Mouse (Mus musculus): ENCODE results near the gene Prph2.

Gene Prph2

GRCm38 (mm10) chr17:46963186-46963585 is 52.9 kb downstream of the Prph2 start:
- no peak; the same call in 1 of the 2 replicates for ATAC-seq (ENCODE audit: low TSS enrichment)

- no peak for ATAC-seq (ENCODE audit: low TSS enrichment)
Measured at GRCm38 (mm10) chr17:46966892-46967291, 56.6 kb downstream of the Prph2 start.

- ATAC-seq (ENCODE audit: low TSS enrichment): no peak
Measured at GRCm38 (mm10) chr17:46972603-46973002, 62.3 kb downstream of the Prph2 start.

All from frontal cortex, adult (tissue).